Mouse (Mus musculus) limb, embryonic 14.5 days (tissue): ENCODE data around the gene Ccdc163. TPM values are rescaled to one million over a fixed set of nuclear protein-coding genes. Genes with fewer than 3 reads are reported as not detected.
"Not testable (repeated sequence)": the region's sequence is repeated elsewhere in the genome, so short reads cannot be mapped to it uniquely, and the experiment has no call there.

Experiments
- ATAC-seq: fragments of 200-750 bp; cut with Nextera tagmentation; 2 replicates; pipeline ENCODE4 v1.8.0; 2017; ENCODE audit warnings: low read depth, moderate number of reproducible peaks, moderate TSS enrichment; ENCODE audit not compliant: low FRiP score
- DNase-seq: peaks from one replicate; pipeline ENCODE4 v3.0.0-alpha.2; 2015; ENCODE audit warnings: low spot score
- H3K27ac ChIP-seq: fragments of 300-500 bp; sonication (generic); replicated peaks from 2 replicates; pipeline ENCODE4 v1.5.1; 2014; ENCODE audit warnings: low read depth, mild to moderate bottlenecking, low read length, moderate library complexity, mixed read lengths
- H3K27me3 ChIP-seq: fragments of 300-500 bp; sonication (generic); 2 replicates; pipeline ENCODE4 v1.6.1; 2014; ENCODE audit warnings: low read length, mixed read lengths; ENCODE audit not compliant: control insufficient read depth, insufficient read depth
- H3K36me3 ChIP-seq: fragments of 300-500 bp; sonication (generic); 2 replicates; pipeline ENCODE4 v1.6.1; 2014; ENCODE audit warnings: mild to moderate bottlenecking, low read length, moderate library complexity, mixed read lengths; ENCODE audit not compliant: control insufficient read depth, insufficient read depth
- H3K4me1 ChIP-seq: fragments of 300-500 bp; sonication (generic); 2 replicates; pipeline ENCODE4 v1.6.1; 2014; ENCODE audit warnings: antibody characterized with exemption, low read length, mixed read lengths; ENCODE audit not compliant: control insufficient read depth, insufficient read depth
- H3K4me2 ChIP-seq: fragments of 300-500 bp; sonication (generic); replicated peaks from 2 replicates; pipeline ENCODE4 v1.6.1; 2014; ENCODE audit warnings: low read depth, mild to moderate bottlenecking, low read length, moderate library complexity; ENCODE audit not compliant: severe bottlenecking
- H3K4me3 ChIP-seq: fragments of 300-500 bp; sonication (generic); replicated peaks from 2 replicates; pipeline ENCODE4 v1.5.1; 2014; ENCODE audit warnings: low read length
- H3K9ac ChIP-seq: fragments of 300-500 bp; sonication (generic); 2 replicates; pipeline ENCODE4 v1.6.1; 2014; ENCODE audit warnings: mild to moderate bottlenecking, low read depth, low read length, moderate library complexity; ENCODE audit not compliant: severe bottlenecking
- H3K9me3 ChIP-seq: fragments of 300-500 bp; sonication (generic); 2 replicates; pipeline ENCODE4 v1.6.1; 2016; ENCODE audit warnings: low read length; ENCODE audit not compliant: control insufficient read depth
- POLR2A ChIP-seq: fragments of 200-500 bp; IDR thresholded peaks from 2 replicates; pipeline ENCODE4 v1.8.0; 2012; ENCODE audit warnings: inconsistent platforms, mild to moderate bottlenecking, moderate library complexity, borderline replicate concordance; ENCODE audit not compliant: insufficient read depth, insufficient read length; ENCODE audit errors: extremely low read depth
- WGBS: fragments of 180-500 bp; shearing (Covaris S2); extraction: QIAGEN DNeasy Blood & Tissue Kit; methylation state at CpG from one replicate; pipeline ENCODE4 v1.1.7; 2014; 5-methylcytosine and 5-hydroxymethylcytosine counted together
- polyA plus RNA-seq, 2 experiments: library from polyadenylated mRNA; depleted of rRNA in 1 of 2; stranded (reverse) in 1 of 2; unstranded in 1 of 2; fragments of >200 nt; fragmentation: Nextera tagmentation in 1 of 2; extraction: Ambion mirVana in 1 of 2; gene quantifications; 2 replicates each; pipeline versions ENCODE4 v1.2.1 to v1.2.3; 2012 to 2014

The Ccdc163 gene
- polyA plus RNA-seq, 2 experiments, result 24.3 to 53.7 TPM

DNA sequence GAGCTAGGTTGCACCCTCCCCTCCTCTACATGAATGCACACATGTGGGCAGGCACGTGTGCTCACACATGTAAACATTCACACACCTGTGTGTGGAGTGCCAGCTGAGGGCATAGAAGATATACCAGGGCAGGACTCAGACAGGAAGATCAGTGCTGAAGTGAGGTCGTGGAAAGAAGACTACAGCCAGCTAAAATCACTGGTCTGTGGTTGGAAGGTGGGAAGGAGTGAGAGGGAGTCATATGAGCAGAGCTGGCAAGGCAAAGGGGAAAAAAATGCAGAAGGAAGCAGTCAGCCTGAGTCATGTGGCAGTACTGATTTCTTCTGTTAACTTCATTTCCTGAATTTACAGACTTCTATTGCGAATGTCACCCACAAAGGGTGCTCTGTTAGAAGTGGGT lies 40.2 kb upstream of the Ccdc163 start:
- Histone ChIP-seq H3K4me3 (no peak overlapping the region), H3K27me3 (no peaks in the 10 kb centered on the region), H3K27ac (no peak overlapping the region), H3K4me1 (no peaks in the 10 kb centered on the region), H3K9me3 (no peaks in the 10 kb centered on the region), H3K36me3 (no peaks in the 10 kb centered on the region), H3K9ac (no peak overlapping the region), H3K4me2 (no peak overlapping the region)
- peak; percentile 13 for DNase-seq
- TF ChIP-seq POLR2A, result no peak
- ATAC-seq, result no peak
- WGBS, result 49% methylated on average over 3 of the region's 3 CpGs

GRCm38 (mm10) chr4:116669291-116669690 lies 39.0 kb upstream of the Ccdc163 start:
- Histone ChIP-seq H3K27me3 (no peaks in the 10 kb centered on the region), H3K27ac (no peak overlapping the region), H3K36me3 (no peaks in the 10 kb centered on the region), H3K4me3 (no peak overlapping the region), H3K4me2 (no peak overlapping the region), H3K9me3 (no peaks in the 10 kb centered on the region), H3K9ac (no peak overlapping the region), H3K4me1 (no peaks in the 10 kb centered on the region)
- TF ChIP-seq POLR2A, result no peak
- WGBS, result 71% methylated on average over 2 of the region's 2 CpGs
- DNase-seq (no peak), ATAC-seq (no peak)

DNA sequence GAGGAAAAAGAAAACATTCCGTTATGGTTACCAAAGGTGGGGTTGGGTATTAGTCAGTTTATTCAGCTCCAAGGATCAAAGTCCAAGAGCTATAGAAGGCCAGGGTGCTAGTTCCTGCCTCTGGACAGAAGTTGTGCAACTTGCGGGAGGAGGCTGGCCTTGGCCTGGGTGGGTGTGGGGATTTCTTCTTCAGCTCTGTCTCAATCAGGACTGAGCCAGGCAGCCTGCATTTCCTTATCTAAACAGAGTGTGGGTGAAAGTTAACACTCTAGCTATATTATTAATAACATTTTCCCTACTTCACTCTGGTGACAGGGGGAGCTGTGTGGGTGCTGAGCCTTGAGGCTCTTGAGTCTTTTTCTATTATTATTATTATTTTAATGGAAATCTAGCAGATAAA lies 35.5 kb upstream of the Ccdc163 start:
- 70% methylated on average over 2 of the region's 2 CpGs for WGBS
- H3K4me1 ChIP-seq, result no peaks in the 10 kb centered on the region
- no peaks in the 10 kb centered on the region for H3K9me3 ChIP-seq
- H3K27me3 ChIP-seq, result no peaks in the 10 kb centered on the region
- no peak overlapping the region for H3K4me3 ChIP-seq
- no peak overlapping the region for H3K27ac ChIP-seq
- no peak for TF ChIP-seq POLR2A
- H3K4me2 ChIP-seq, result no peak overlapping the region
- no peak overlapping the region for H3K9ac ChIP-seq
- ATAC-seq (no peak), DNase-seq (no peak)
- H3K36me3 ChIP-seq, result no peaks in the 10 kb centered on the region

- not testable (repeated sequence) for H3K4me2 ChIP-seq, H3K9me3 ChIP-seq, H3K9ac ChIP-seq, ATAC-seq, H3K4me1 ChIP-seq, H3K36me3 ChIP-seq, H3K27ac ChIP-seq, H3K27me3 ChIP-seq, DNase-seq, H3K4me3 ChIP-seq
- 87% methylated on average over 6 of the region's 6 CpGs for WGBS
Observed at GRCm38 (mm10) chr4:116674761-116675160, 33.5 kb upstream of the Ccdc163 start.

GRCm38 (mm10) chr4:116676027-116676426 lies 32.3 kb upstream of the Ccdc163 start:
- Histone ChIP-seq H3K4me3 (no peak overlapping the region), H3K4me2 (no peak overlapping the region), H3K4me1 (no peaks in the 10 kb centered on the region), H3K36me3 (no peaks in the 10 kb centered on the region), H3K27me3 (no peaks in the 10 kb centered on the region), H3K9me3 (no peaks in the 10 kb centered on the region), H3K27ac (no peak overlapping the region), H3K9ac (no peak overlapping the region)
- DNase-seq (no peak), ATAC-seq (no peak)
- no peak for TF ChIP-seq POLR2A
- 79% methylated on average over 3 of the region's 3 CpGs for WGBS

DNA sequence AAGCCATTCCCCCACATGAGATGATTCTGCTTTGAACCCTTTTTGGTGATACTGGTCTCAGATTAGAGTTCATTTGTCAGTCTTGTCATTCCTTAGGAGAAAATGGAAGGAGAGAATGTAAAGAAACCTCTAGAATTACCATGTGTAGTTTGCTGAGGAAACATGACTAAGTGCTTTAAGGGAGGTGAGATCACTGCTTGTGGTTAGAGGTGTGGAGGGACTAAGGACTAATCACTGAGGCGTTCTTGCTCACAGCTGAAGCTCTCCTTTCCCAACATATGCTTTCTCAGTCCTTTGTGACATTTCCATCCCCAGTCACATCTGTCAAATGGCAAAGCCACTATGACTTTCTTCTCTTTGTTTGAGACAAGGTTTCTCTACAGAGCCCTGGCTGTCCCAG lies 30.5 kb upstream of the Ccdc163 start:
- H3K4me2 ChIP-seq, result no peak overlapping the region
- no peak overlapping the region for H3K4me3 ChIP-seq
- no peak for TF ChIP-seq POLR2A
- DNase-seq (no peak), ATAC-seq (no peak)
- no peaks in the 10 kb centered on the region for H3K4me1 ChIP-seq
- 57% methylated on average over 1 of the region's 1 CpGs for WGBS
- no peaks in the 10 kb centered on the region for H3K36me3 ChIP-seq
- no peak overlapping the region for H3K27ac ChIP-seq
- H3K9ac ChIP-seq, result no peak overlapping the region
- H3K27me3 ChIP-seq, result no peaks in the 10 kb centered on the region
- no peaks in the 10 kb centered on the region for H3K9me3 ChIP-seq
